Mouse (Mus musculus) spleen, adult 2 months (tissue): Measurements from ENCODE around the gene Brd3.
"Not testable (repeated sequence)": the region's sequence is repeated elsewhere in the genome, so short reads cannot be mapped to it uniquely, and the experiment has no call there.

Source experiments
- CTCF ChIP-seq: fragments of 200-500 bp; IDR thresholded peaks from 2 replicates; pipeline ENCODE4 v1.5.1; 2011; ENCODE audit warnings: mild to moderate bottlenecking, inconsistent platforms; ENCODE audit not compliant: insufficient read depth, insufficient read length, insufficient replicate concordance; ENCODE audit errors: extremely low read depth
- POLR2A ChIP-seq: fragments of 200-500 bp; IDR thresholded peaks from 2 replicates; pipeline ENCODE4 v1.6.1; 2011; ENCODE audit warnings: low read depth, low read length, inconsistent platforms

- not testable (repeated sequence) for TF ChIP-seq CTCF, POLR2A
Observed at GRCm38 (mm10) chr2:27538455-27539330, 31.2 kb upstream of the Brd3 start.
